Mouse (Mus musculus) urinary bladder, postnatal 10 days (tissue): Measurements from ENCODE around the gene Cds1.
A peak's percentile ranks its signal among the peaks of the same experiment; 100 is the strongest.

Source experiments
- DNase-seq: peaks from one replicate; pipeline ENCODE4 v3.0.0; 2022; ENCODE audit warnings: low spot score

Cds1 gene

DNA sequence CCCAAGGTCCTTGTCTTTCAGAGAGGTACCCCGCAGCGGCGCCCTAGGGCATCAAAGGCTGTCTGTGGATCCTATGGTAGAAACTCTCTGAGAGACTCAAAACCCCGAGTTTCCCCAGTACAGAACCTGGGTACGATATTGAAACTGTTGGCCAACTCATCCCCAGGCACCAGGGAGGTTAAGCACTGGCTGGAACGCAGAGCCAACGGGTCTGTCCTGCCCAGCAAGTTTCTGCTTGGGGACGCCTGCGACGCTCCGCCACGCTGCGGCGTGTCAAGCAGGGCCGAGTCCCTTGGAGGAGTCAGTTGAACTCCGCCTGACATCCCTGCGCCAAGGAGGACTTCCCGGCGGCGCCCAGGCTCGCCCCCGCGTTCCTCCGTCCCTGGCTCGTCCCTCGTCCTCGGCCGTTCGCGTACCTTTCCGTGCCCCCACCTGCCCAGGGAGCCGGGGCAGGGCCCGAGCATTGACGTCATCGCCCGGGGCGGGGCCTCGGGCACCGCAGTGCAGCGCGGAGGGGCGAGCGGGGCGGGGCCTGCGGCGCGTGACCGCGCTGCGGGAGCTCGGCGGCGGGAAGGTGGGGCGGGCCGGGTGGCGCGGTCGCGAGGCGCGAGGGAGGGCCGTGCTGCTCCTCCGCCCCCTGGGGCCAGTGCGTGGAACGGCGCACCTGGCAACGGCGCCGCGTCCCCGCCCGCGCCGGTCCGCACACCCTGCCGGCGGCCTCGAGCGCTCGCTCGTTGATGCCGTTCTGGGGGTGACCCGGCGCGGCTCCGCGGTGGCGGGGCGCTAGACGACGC lies at the start of gene Cds1:
Gene Cds1, plus strand, starts transcription at position 577 of the 794 bp plus-strand sequence.
- DNase-seq: peak; percentile 49

DNA sequence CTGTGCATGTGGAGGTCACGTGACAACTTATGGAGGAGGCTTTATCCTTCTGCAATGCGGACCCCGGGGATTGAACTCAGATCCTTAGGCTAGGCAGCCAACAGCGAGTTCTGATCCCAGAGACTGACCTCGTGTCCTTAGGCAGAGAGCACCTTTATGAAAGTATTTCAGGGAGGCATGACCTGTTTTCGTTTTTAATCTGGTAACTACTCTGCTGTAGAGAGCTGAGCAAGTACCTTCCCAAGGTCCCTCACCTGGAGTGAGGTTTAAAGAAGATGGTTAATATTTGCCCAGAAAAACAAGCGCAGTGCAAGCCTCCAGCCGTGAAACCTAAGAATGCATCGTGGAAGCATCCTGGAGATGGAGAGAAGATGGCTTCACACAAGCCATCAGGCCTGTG lies 40.7 kb upstream of the Cds1 start:
- DNase-seq: no peak

DNA sequence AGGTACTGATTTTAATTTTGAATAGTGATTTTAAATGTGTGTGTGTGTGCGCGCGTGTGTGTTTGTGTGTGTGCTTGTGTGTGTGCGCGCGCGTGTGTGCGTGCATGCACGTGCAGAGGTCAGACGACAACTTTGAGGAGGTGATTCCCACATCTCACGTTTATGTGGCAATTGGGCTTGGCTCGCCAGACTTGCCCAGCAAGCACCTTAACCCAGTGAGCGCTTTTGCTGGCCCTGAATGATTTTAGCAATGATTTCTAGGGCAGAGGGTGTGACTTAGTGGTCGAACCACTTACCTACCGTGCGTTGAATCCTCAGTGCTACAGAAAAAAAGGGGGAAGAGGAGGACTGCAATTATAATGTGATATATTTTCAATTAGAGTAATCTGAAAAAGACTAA lies 40.2 kb upstream of the Cds1 start:
- DNase-seq: no peak

DNA sequence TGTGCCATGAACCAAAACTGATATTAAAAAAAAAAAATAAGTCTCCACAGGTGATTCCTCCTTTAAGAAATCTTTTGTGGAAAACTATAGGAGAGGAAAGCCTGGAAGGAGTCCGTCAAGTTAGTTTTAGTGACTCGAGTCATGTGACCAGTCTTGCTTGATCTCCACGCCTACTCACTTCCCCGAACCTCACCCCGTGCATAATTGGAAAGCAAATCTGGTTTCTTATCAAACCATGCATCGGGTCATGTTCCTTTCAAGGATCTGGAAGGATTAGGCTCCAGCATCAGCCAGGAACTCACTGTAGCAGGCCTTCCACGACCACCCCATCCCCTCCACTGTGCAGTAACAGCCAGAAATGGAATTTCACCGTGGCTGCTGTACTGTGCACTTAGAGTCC lies 39.2 kb upstream of the Cds1 start:
- DNase-seq: no peak

DNA sequence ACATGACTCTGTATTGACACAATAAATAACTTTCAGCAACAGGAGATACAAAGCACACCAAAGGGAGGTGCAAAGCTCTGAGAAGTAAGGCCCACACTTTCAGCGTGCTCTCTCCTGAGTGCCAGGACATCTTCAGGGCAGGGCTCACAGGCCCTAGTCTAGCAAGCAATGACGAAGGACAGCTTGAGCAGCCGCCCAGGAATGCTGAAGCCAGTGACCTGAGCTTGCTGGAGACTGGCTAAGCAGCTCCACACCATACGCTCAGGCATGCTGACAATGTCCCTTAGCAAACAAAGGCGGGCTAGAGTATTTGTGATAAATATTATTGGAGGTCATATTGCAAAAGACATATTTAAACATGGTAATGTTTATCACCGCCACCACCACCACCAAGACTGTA lies 38.6 kb upstream of the Cds1 start:
- no peak for DNase-seq

DNA sequence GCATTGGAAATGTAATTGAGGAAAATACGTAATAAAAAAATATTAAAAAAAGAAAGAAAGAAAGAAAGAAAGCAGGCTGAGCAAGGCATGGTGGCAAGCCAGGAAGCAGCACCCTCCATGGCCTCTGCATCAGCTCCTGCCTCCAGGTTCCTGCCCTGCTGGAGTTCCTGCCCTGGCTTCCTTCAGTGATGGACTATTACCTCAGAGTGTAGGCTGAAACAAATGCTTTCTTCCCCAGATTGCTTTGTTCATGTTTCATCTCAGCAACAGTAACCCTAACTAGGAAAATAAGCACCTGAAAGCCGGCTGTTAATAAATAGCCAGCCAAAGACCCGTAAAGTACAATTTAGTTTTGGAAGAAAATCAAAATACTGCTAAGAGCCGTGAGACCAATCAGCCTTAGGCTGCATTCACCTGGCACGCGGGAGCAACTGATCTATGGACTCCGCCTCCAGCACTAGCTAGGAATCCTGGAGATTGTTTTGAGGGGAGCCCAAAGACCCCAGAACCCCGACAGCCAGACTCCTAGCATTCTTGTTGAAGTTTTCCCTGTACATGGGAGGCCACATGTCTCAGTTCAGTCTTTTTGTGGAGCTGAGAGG lies 36.5 kb upstream of the Cds1 start:
- no peak for DNase-seq

DNA sequence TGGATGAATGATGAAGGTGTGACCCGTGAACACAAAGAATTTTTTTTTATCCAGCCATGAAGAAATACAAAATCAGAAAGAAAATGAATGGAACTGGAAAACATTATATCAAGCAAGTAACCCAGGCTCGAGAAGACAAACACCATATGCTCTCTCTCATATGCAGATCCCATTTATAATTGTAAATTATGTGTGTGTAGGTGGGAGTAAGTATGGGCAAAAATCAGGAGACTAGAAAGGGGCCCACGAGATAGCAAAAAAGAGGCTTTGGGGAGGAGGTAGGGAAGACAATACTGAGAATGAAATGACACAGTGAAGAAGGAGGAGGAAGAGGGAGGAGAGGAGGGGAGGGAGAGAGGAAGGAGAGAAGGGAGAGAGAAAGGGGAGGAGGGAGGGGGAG lies 27.6 kb upstream of the Cds1 start:
- DNase-seq: no peak

DNA sequence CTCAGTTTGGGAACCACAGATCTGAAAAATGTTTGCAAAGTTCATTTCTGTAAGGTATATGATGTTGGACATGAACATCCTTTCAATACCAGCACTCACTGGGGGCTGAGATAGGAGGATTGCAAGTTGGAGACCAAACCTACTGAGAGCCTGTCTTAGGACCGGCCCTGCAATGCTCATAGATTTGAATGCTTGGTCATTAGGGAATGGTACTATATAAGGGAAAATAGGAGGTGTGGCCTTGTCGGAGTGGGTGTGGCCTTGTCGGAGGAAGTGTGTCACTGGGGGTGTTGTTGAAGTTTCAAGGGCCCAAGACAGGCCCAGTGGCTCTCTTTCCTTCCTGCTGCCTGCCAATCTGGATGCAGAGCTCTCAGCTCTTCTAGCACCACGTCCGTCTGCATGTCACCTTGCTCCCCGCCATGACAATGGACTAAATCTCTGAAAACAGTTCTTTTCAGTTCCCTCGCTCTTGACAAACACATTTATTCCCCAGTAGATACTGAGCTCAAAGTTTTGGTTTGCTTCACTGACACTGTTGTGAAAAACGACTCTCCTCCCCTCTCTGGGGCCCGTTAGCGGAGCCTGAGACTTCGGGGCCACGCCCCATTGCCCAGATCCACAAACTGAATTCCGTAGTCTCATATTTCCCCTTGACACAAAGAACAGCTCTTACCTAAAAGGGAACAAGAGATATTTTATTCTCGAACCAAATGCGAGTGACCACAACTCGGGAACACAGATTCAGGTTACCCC lies 24.3 kb upstream of the Cds1 start:
- DNase-seq: no peak

DNA sequence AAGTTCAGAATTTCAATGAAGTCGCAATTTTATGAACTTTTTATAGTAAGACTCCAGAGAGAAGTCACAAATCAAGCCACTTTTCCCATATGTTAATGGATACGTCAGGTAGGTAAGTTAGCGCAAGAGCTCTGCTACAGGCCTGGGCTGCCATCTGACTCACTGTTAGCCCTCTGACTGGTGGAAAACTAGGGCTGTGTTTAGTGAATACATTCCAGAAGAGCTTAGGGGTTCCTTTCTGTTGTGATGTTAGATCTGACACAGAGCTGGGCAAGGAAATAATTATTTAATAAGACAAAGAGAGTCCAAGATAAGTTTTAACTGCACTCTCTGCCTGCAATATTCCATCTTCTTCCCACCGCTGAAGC lies 23.7 kb upstream of the Cds1 start:
- DNase-seq: no peak

DNA sequence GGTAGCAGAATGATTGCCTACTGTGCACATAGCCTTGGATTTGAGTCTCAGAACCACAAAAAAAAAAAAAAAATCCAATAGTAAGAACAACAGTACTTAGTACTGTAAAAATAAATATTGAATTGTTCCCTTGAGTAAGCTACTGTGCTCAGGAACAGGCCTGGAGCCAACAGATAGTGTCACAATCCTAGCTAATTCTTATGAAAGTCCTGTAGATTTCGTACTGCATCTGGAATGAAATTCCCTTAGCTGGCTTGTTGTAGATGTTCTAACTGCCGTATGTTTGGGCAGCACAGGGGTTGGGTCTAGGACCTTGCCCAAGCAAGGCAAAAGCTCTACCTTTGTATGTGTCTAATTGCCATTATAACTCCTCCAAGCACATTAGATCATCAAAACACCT lies 22.9 kb upstream of the Cds1 start:
- no peak for DNase-seq

DNA sequence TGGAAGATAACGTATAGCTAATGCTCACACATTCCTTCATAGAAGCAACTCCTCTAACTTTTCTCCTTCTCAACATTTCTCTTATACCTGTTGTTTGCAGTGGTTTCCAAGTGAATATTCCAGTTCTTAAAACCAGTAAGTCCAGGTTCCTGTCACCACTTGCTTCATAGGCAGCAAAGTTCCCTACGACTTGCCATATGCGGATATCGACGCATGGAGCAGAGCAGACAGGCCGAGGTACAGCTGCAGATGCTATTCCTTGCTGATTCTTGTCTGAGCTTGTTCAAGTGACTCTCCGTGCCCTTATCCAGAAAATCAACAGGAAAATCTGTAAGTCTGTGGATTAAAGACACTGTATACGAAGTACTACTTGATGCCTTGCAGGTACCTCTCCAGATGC lies 22.5 kb upstream of the Cds1 start:
- no peak for DNase-seq

DNA sequence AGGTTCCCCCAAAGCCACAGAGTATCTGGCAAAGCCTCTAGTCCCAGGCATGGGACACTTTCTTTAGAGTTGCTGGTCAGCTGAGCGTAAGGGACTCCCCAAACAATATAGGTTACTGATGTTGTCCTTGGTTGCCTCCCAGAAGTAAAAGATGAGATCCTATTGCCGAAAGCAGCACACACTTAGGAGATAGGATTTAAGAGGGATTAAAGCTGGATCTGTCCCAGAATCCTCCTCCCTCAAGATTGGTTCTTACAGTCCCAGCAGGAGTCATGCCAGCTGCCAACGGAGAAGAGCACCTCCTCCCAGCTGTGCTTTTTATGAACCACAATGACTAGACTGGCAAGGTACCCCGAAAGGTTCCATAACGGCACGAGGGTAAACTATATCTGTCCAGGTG lies 20.0 kb upstream of the Cds1 start:
- DNase-seq: no peak

DNA sequence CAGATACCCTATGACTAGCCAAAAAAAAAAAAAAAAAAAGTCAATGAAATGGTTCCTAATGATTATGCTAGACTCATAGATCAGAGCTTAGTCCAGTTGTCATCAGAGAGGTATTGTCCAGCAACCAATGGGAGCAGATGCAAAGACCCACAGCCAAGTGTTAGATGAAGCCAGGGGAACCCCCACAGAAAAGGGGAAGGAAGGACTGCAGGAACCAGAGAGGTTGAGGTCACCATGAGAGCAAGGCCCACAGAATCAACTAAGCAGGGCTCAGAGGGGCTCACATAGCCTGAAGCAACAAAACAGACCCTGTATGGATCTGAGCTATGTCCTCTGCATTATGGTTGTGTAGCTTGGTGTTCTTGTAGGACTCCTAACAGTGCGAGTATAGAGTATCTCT lies 11.2 kb upstream of the Cds1 start:
- DNase-seq: no peak

DNA sequence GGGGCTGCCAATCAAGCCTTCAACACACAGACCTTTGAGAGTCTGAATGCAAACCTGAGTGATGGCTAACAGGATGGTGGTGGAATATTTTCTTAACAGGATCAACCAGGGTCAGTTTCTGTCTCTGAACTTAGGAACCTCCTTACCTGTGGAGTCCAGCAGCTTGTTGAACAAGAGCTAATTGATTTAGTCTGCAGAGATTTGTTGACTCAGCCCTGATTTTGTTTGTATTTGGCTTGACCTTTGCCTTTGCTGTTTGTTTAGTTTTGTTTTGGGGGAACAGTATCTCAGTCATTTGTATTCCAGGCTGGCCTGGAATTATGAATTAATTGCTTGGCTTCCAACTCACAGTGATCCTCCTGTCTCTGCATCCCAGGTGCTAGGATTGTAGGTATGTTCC lies 7.3 kb upstream of the Cds1 start:
- no peak for DNase-seq

DNA sequence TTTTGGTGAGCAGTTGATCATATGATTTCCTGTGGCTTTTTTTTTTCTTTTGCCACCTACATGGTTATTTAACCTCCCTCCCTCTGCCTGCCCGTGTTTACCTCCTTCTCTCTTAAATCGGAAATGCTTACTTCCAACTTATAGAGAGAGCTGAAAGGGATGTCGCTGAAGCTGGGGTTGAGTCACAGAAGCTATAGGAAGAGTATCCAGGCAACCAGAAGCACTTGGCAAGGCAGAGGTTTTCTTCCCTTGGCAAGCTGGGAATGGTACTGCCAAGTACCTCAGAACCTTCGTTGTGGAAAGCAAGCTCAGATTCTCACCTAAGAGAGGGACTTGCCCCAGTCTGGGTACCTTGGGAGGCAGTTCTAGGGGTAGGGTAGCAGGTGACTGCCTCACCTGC lies 3.2 kb upstream of the Cds1 start:
- DNase-seq: no peak

DNA sequence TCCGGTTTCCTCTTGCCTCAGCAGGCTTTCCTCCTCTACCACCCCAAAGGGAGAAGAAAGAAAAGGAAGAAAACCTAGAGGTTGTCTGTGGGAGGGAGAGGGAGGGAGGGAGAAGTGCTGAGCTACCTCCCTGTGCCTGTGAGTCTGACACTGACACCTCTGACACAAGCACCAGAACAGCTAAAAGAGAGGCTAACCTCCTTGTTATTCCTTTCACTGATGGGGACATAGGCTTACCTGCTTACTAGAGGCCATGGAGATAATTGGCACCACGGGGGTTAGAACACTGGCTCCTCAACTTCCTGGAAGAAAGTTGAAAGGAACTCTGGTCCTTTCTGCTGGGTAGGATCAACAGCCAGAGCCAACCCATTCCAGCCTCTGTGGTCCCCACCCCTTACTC lies 1.4 kb upstream of the Cds1 start:
- DNase-seq: no peak

DNA sequence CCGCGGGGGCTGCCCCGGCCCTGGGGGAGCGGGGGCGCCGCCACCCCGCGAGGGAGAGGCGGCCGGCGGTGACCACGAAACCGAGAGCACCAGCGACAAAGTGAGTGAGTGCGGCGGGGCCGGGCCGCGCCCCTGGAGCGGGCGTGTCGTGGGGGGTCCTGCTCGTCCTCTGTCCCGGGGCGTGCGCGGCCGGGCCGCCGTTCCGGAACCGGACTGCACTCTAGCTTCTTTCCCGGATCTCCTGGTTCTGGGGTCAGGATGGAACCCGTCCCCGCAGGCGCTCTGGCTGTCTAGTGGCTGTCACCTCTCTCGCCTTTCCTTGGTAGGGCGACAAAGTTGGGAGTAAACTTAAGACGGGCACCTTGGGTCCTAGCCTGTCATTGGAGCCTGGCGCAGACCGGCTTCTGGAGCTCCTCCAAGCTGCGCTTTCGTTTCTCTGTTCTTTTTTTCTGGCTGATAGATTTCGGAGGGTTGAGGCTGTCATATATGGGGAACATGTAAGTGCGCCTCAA lies 516 bp downstream of the Cds1 start:
- no peak for DNase-seq

DNA sequence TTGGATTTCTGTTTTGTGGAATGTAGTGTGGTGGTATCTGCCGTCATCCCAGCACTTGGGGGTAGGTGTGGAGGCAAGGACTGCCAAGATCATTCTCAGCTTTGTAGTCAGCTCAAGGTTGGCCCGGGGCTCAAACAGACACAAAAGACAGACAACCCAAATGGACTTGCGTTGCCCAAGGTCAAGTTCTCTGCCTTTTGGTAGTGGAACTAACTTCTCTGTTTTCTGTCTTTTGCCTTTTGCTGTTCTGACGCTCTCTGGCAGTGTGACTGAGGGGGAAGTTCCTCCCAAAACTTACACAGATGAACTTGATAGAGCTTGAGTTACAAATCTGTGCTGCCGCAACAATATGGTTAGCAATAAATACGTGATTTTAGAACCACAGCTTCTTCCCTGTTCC lies 1.3 kb downstream of the Cds1 start:
- no peak for DNase-seq

DNA sequence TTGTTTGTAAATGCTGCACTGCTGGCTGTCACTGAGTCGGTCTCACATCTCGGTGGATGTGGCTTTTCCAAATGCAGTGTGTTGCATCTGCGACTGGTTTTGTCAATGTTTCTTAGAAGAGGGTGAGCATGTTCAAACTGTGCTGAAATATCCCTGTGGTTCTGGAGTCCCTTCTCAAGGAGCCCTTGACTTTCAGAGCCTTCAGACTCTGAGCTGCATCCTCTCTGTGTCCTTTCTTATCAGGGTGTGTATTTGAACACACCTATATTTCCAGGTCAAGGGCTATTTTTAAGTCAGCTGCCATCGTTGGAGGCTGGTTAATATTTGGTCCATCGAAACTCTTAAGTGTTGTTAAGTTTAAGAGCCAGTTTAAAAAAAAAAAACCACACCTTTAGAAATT lies 2.2 kb downstream of the Cds1 start:
- DNase-seq: no peak

DNA sequence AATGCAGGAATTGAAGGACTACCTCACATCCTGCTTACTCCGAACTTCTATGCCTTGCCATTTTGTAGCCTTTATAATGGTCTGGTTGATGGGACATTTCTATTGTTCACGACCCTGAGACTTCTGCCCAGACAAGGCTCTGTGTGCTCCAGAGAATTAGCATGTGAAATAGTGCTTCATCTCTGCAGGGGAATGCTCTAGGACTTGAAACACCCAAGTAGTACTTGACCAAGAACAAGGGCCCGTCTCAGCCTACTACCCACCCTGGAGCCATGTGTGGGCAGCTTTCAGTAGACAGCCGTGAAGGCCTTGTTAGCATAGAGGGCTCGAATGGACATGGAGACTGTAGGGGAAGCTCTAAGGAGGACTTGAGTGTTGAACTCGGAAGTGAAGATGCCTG lies 2.6 kb downstream of the Cds1 start:
- DNase-seq: no peak

DNA sequence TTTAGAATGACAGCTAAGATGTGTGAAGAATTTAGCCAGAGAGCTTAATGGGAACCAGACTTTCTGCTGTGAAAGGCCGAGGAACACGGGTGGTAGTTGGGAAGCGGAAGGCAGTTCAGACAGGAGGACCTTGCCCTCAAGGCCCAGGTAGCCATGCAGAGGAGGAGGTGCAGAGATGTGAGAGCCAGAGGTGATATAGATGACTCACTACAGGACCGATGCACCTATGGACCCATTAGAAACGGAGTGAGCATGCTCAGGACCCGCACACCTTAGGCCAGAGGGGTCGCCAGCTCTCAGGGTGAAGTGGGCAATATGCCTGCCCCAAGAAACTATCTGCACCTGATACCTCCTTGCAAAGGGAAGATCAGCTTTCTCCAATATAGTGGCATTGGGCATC lies 3.6 kb downstream of the Cds1 start:
- DNase-seq: no peak

DNA sequence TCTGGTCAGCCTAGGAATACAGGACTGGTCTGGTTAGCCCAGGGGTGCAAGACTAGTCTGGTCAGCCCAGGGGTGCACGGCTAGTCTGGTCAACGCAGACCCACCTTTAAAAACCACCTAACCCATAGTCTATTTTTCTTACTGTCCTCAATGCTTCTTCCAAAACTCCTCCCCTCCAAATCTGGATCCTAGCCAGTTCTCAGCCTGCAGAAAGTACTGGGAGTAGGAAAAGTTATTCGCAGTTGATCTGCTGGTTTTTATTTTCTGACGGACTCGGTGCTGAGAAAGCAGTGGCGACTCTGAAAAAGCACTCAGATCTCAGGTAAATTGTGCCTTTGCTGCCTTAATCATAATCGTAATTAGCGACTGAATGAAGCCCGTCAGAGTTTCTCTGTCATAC lies 7.7 kb downstream of the Cds1 start:
- DNase-seq: no peak

DNA sequence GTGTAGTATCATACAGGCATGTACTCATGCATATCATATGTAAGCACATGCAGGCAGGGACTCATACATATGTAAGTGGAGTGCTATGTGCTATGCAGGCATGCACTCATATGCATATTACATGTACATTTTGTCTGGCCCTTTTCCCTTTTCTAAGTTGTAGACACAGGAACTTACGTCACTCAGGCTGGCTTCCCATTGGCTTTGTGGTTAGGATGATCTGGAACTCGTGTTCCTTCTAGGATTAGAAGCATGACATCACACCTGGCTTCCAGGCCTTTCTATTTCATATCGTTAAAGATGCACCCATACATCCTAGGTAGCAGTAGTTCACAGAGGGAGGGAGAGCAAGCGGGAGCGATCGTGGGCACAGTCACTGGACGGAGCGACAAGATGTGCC lies 10.3 kb downstream of the Cds1 start:
- no peak for DNase-seq
